Mouse (Mus musculus) liver, embryonic 15.5 days (tissue): ENCODE measurements around the gene Usp11. TPM values are rescaled to one million over a fixed set of nuclear protein-coding genes. Genes with fewer than 3 reads are reported as not detected.

Source experiments
- ATAC-seq: fragments of 200-750 bp; cut with Nextera tagmentation; 2 replicates; pipeline ENCODE4 v1.8.0; 2017; ENCODE audit warnings: moderate number of reproducible peaks, mild to moderate bottlenecking, moderate library complexity; ENCODE audit not compliant: insufficient read depth
- H3K27ac ChIP-seq: fragments of 300-500 bp; sonication (generic); replicated peaks from 2 replicates; pipeline ENCODE4 v1.5.1; 2015; ENCODE audit warnings: mild to moderate bottlenecking, inconsistent platforms
- H3K27me3 ChIP-seq: fragments of 300-500 bp; sonication (generic); 2 replicates; pipeline ENCODE4 v1.6.1; 2015; ENCODE audit warnings: mild to moderate bottlenecking, inconsistent platforms
- H3K36me3 ChIP-seq: fragments of 300-500 bp; sonication (generic); replicated peaks from 2 replicates; pipeline ENCODE4 v1.6.1; 2015; ENCODE audit warnings: moderate library complexity, mild to moderate bottlenecking, inconsistent platforms
- H3K4me1 ChIP-seq: fragments of 300-500 bp; sonication (generic); replicated peaks from 2 replicates; pipeline ENCODE4 v1.6.1; 2015; ENCODE audit warnings: inconsistent platforms
- H3K4me2 ChIP-seq: fragments of 300-500 bp; sonication (generic); 2 replicates; pipeline ENCODE4 v1.6.1; 2015; ENCODE audit warnings: moderate library complexity, mild to moderate bottlenecking, inconsistent platforms
- H3K4me3 ChIP-seq: fragments of 300-500 bp; sonication (generic); replicated peaks from 2 replicates; pipeline ENCODE4 v1.5.1; 2015; ENCODE audit warnings: mild to moderate bottlenecking, inconsistent platforms
- H3K9ac ChIP-seq: fragments of 300-500 bp; sonication (generic); 2 replicates; pipeline ENCODE4 v1.6.1; 2015; ENCODE audit warnings: moderate library complexity, mild to moderate bottlenecking, inconsistent platforms
- H3K9me3 ChIP-seq: fragments of 300-500 bp; sonication (generic); replicated peaks from 2 replicates; pipeline ENCODE4 v1.6.1; 2016; ENCODE audit warnings: inconsistent platforms
- WGBS: fragments of 180-500 bp; shearing (Covaris S2); methylation state at CpG from one replicate; pipeline ENCODE4 v1.1.7; 2015; ENCODE audit warnings: mixed read lengths; ENCODE audit not compliant: insufficient replicate concordance; 5-methylcytosine and 5-hydroxymethylcytosine counted together
- polyA plus RNA-seq: library from polyadenylated mRNA; unstranded; fragments of >200 nt; fragmentation: Nextera tagmentation; extraction: Ambion mirVana; gene quantifications from 2 replicates; pipeline ENCODE4 v1.2.1, GENCODE M21; 2015

Usp11 gene
- 6.0 and 6.1 TPM in 2 replicates for polyA plus RNA-seq

- Histone ChIP-seq H3K9ac (peak within 1 kb of the TSS; percentile 59), H3K9me3 (no peaks in the 10 kb centered on the region), H3K27me3 (no peaks in the 10 kb centered on the region), H3K36me3 (peaks cover 8% of the 10 kb centered on the region), H3K4me1 (peaks cover 11% of the 10 kb centered on the region), H3K4me3 (peak within 1 kb of the TSS; percentile 66), H3K4me2 (peak within 1 kb of the TSS; percentile 77), H3K27ac (peak within 1 kb of the TSS; percentile 85)
- WGBS: 15% methylated on average over 32 of the region's 32 CpGs
- peak; percentile 35 for ATAC-seq
Measured at GRCm38 (mm10) chrX:20703741-20704290, at the start of gene Usp11. Gene Usp11, plus strand, starts transcription at chrX:20703906.

GRCm38 (mm10) chrX:20657593-20657992 is 46.1 kb upstream of the Usp11 start:
- Histone ChIP-seq H3K4me1 (0 out of 2 replicates have a peak, but pooled peaks cover 12% of the 10 kb centered on the region), H3K27ac (no peak overlapping the region), H3K9ac (peak overlapping the region; percentile 57; the same call in 1 of the 2 replicates), H3K9me3 (no peaks in the 10 kb centered on the region), H3K27me3 (no peaks in the 10 kb centered on the region), H3K36me3 (no peaks in the 10 kb centered on the region), H3K4me2 (peak overlapping the region; percentile 83), H3K4me3 (peak overlapping the region; percentile 63)
- no peak for ATAC-seq
- 21% methylated on average over 5 of the region's 5 CpGs for WGBS

GRCm38 (mm10) chrX:20658026-20658652 is 45.6 kb upstream of the Usp11 start, which contains the start of gene Uba1:
Gene Uba1, plus strand, starts transcription at chrX:20658326.
- 13% methylated on average over 27 of the region's 27 CpGs for WGBS
- 0 out of 2 replicates have a peak, but pooled peaks cover 12% of the 10 kb centered on the region for H3K4me1 ChIP-seq
- H3K4me3 ChIP-seq: peak within 1 kb of the TSS; percentile 63
- peak within 1 kb of the TSS; percentile 83 for H3K4me2 ChIP-seq
- H3K27me3 ChIP-seq: no peaks in the 10 kb centered on the region
- peak; percentile 78 for ATAC-seq
- H3K36me3 ChIP-seq: no peaks in the 10 kb centered on the region
- peak within 1 kb of the TSS; percentile 57 for H3K9ac ChIP-seq
- no peaks in the 10 kb centered on the region for H3K9me3 ChIP-seq
- peak within 1 kb of the TSS; percentile 62 for H3K27ac ChIP-seq

- no peaks in the 10 kb centered on the region for H3K9me3 ChIP-seq
- H3K36me3 ChIP-seq: no peaks in the 10 kb centered on the region
- peak overlapping the region; percentile 83 for H3K4me2 ChIP-seq
- H3K4me3 ChIP-seq: peak overlapping the region; percentile 63
- ATAC-seq: no peak
- H3K9ac ChIP-seq: peak overlapping the region; percentile 57
- WGBS: 12% methylated on average over 24 of the region's 24 CpGs
- H3K27me3 ChIP-seq: no peaks in the 10 kb centered on the region
- peak overlapping the region; percentile 62 for H3K27ac ChIP-seq
- H3K4me1 ChIP-seq: peaks cover 16% of the 10 kb centered on the region; the same call in 1 of the 2 replicates
Measured at GRCm38 (mm10) chrX:20658891-20659406, 44.8 kb upstream of the Usp11 start.

GRCm38 (mm10) chrX:20662317-20662715 is 41.4 kb upstream of the Usp11 start:
- Histone ChIP-seq H3K4me2 (no peak overlapping the region), H3K9ac (no peak overlapping the region), H3K9me3 (no peaks in the 10 kb centered on the region), H3K4me1 (peaks cover 32% of the 10 kb centered on the region), H3K27ac (no peak overlapping the region), H3K4me3 (0 out of 2 replicates have a peak overlapping the region, but pooled peaks have one; percentile 73), H3K27me3 (no peaks in the 10 kb centered on the region), H3K36me3 (peaks cover 2% of the 10 kb centered on the region; the same call in 1 of the 2 replicates)
- WGBS: 34% methylated on average over 5 of the region's 5 CpGs
- no peak for ATAC-seq

- Histone ChIP-seq H3K27ac (peak overlapping the region; percentile 77), H3K9ac (peak overlapping the region; percentile 75), H3K4me2 (peak overlapping the region; percentile 70), H3K4me3 (peak overlapping the region; percentile 73), H3K27me3 (no peaks in the 10 kb centered on the region), H3K4me1 (peaks cover 32% of the 10 kb centered on the region), H3K36me3 (peaks cover 7% of the 10 kb centered on the region), H3K9me3 (no peaks in the 10 kb centered on the region)
- WGBS: 19% methylated on average over 28 of the region's 28 CpGs
- peak; percentile 86 for ATAC-seq
Measured at GRCm38 (mm10) chrX:20662716-20663443, 40.8 kb upstream of the Usp11 start.

GRCm38 (mm10) chrX:20663444-20663790 is 40.3 kb upstream of the Usp11 start:
- Histone ChIP-seq H3K36me3 (peaks cover 13% of the 10 kb centered on the region), H3K27ac (peak overlapping the region; percentile 77), H3K4me3 (peak overlapping the region; percentile 73), H3K4me2 (peak overlapping the region; percentile 70), H3K27me3 (no peaks in the 10 kb centered on the region), H3K4me1 (peaks cover 32% of the 10 kb centered on the region), H3K9me3 (no peaks in the 10 kb centered on the region), H3K9ac (peak overlapping the region; percentile 75)
- ATAC-seq: no peak
- WGBS: 9% methylated on average over 9 of the region's 9 CpGs

- 15% methylated on average over 16 of the region's 16 CpGs for WGBS
Measured at GRCm38 (mm10) chrX:20687519-20688067, 16.1 kb upstream of the Usp11 start, which contains the start of gene Cdk16. Gene Cdk16, plus strand, starts transcription at chrX:20687954.

GRCm38 (mm10) chrX:20688068-20688547 is 15.6 kb upstream of the Usp11 start:
- peak overlapping the region; percentile 79 for H3K4me3 ChIP-seq
- peak; percentile 91 for ATAC-seq
- 21% methylated on average over 33 of the region's 33 CpGs for WGBS

More at GRCm38 (mm10) chrX:20687519-20688067, 16.1 kb upstream of the Usp11 start, which contains the start of gene Cdk16:
- no peaks in the 10 kb centered on the region for H3K9me3 ChIP-seq
- H3K27me3 ChIP-seq: no peaks in the 10 kb centered on the region
- peaks cover 28% of the 10 kb centered on the region for H3K4me1 ChIP-seq
- peak; percentile 92 for ATAC-seq
- peaks cover 16% of the 10 kb centered on the region for H3K36me3 ChIP-seq
- H3K9ac ChIP-seq: peak within 1 kb of the TSS; percentile 84
- peak within 1 kb of the TSS; percentile 93 for H3K27ac ChIP-seq
- H3K4me3 ChIP-seq: peak within 1 kb of the TSS; percentile 79
- H3K4me2 ChIP-seq: peak within 1 kb of the TSS; percentile 83

GRCm38 (mm10) chrX:20688615-20689014 is 15.1 kb upstream of the Usp11 start:
- 16% methylated on average over 33 of the region's 35 CpGs for WGBS
- ATAC-seq: peak; percentile 38
- H3K4me3 ChIP-seq: peak overlapping the region; percentile 79

More at GRCm38 (mm10) chrX:20688068-20688547, 15.6 kb upstream of the Usp11 start:
- H3K9ac ChIP-seq: peak overlapping the region; percentile 84
- peaks cover 16% of the 10 kb centered on the region for H3K36me3 ChIP-seq
- no peaks in the 10 kb centered on the region for H3K27me3 ChIP-seq
- peak overlapping the region; percentile 93 for H3K27ac ChIP-seq
- no peaks in the 10 kb centered on the region for H3K9me3 ChIP-seq
- H3K4me2 ChIP-seq: peak overlapping the region; percentile 83
- H3K4me1 ChIP-seq: peaks cover 28% of the 10 kb centered on the region

More at GRCm38 (mm10) chrX:20688615-20689014, 15.1 kb upstream of the Usp11 start:
- H3K27me3 ChIP-seq: no peaks in the 10 kb centered on the region
- H3K27ac ChIP-seq: peak overlapping the region; percentile 93
- H3K9me3 ChIP-seq: no peaks in the 10 kb centered on the region
- H3K4me2 ChIP-seq: peak overlapping the region; percentile 83
- peak overlapping the region; percentile 84 for H3K9ac ChIP-seq
- peaks cover 28% of the 10 kb centered on the region for H3K4me1 ChIP-seq
- peaks cover 18% of the 10 kb centered on the region for H3K36me3 ChIP-seq
